In genomic region chr10:77237795-77238580, GRCm38 (mm10) we compare ENCODE assay signal across 13 mouse cellular contexts. TPM values are rescaled to one million over a fixed set of nuclear protein-coding genes. Genes with fewer than 3 reads are reported as not detected.
DNase-seq lines count a peak whose midpoint lies in the region; ATAC-seq and TF ChIP-seq lines count a peak whose summit lies in the region.
"Had no signal": no experiment of that assay in that cellular context is flagged by ENCODE, and none has a peak within 500 bp of the region (broad histone marks: within the 10 kb centered on the region; RNA-seq: fewer than 3 reads in every experiment).

No protein-coding gene starts in this region.

- 71% methylated on average over 16 of the region's 16 CpGs for WGBS in forebrain, postnatal 0 days

- no peak overlapping the region for H3K9ac ChIP-seq in forebrain, postnatal 0 days

- H3K27ac ChIP-seq in forebrain, postnatal 0 days (ENCODE audit: low read depth, low read length) = no peak overlapping the region

- no peaks in the 10 kb centered on the region for H3K27me3 ChIP-seq in forebrain, postnatal 0 days (ENCODE audit: insufficient read depth, low read length)

- H3K9me3 ChIP-seq in forebrain, postnatal 0 days (ENCODE audit: low read length) = no peaks in the 10 kb centered on the region

- no peak overlapping the region for H3K4me2 ChIP-seq in forebrain, postnatal 0 days (ENCODE audit: low read depth)

- peak; percentile 29 to 45 for DNase-seq in left cerebral cortex, adult 18-20 months (ENCODE audit: low spot score in 2 of 2)
- no peak for DNase-seq in left cerebral cortex, postnatal 4 days
- DNase-seq in urinary bladder, adult 2 months (ENCODE audit: low spot score) = peak; percentile 35
- DNase-seq in urinary bladder, postnatal 10 days (ENCODE audit: low spot score) = no peak
- DNase-seq in gonadal fat pad, adult 2 months (ENCODE audit: low read depth) = peak; percentile 51
- DNase-seq in urinary bladder, postnatal 36 days (ENCODE audit: low spot score in 2 of 2) = peak; percentile 42 to 64
- no peak for DNase-seq in thymus, postnatal 14 days
- DNase-seq in forebrain, postnatal 0 days = no peak
- DNase-seq: heart, adult 11 months; heart, postnatal 4 days; kidney, adult 2 months; lung, postnatal 14 days; thymus, postnatal 25 days had no signal

- H3K4me1 ChIP-seq in forebrain, postnatal 0 days (ENCODE audit: insufficient read depth) = no peaks in the 10 kb centered on the region

- TF ChIP-seq CTCF in forebrain, postnatal 0 days (IDR thresholded peaks at IDR 0.05; ENCODE audit: low read depth) = no peak

- H3K36me3 ChIP-seq in forebrain, postnatal 0 days (ENCODE audit: insufficient read depth) = no peaks in the 10 kb centered on the region

- intact Hi-C loops in left cerebral cortex, postnatal 4 days (cut with DNase I) = no loop called here

- H3K4me3 ChIP-seq in forebrain, postnatal 0 days (ENCODE audit: low read depth, low read length) = no peak overlapping the region

- ATAC-seq in forebrain, postnatal 0 days = no peak

RNA-seq across cellular contexts. Expression of gene Pofut2, which starts 21.0 kb away (rescaled TPM):
- 10 to 100 TPM; 33.4 to 37.9 TPM for total RNA-seq in left cerebral cortex, adult 18-20 months (2021)
- total RNA-seq in left cerebral cortex, postnatal 4 days (2021) = 10 to 100 TPM; 27.7 to 31.9 TPM
- polyA plus RNA-seq in urinary bladder, adult 2 months (2012; rRNA removed) = 70.0 and 73.7 TPM in 2 replicates
- 54.1 and 55.7 TPM in 2 replicates for polyA plus RNA-seq in gonadal fat pad, adult 2 months (2012; rRNA removed)
- 36.5 and 39.0 TPM in 2 replicates for total RNA-seq in forebrain, postnatal 0 days (2014; rRNA removed)
- polyA plus RNA-seq in forebrain, postnatal 0 days (2015; fragmentation: Nextera tagmentation; extraction: Ambion mirVana) = 34.3 and 38.3 TPM in 2 replicates

Comparison
In these comparisons a context has a peak if more than half of its experiments do, and no peak if none do; other contexts are left out.
1. DNase-seq: peak in left cerebral cortex, adult 18-20 months (2 of 2), urinary bladder, adult 2 months (single experiment), gonadal fat pad, adult 2 months (single experiment) and urinary bladder, postnatal 36 days (2 of 2); none in left cerebral cortex, postnatal 4 days (single experiment), urinary bladder, postnatal 10 days (single experiment), thymus, postnatal 14 days (single experiment) and forebrain, postnatal 0 days (single experiment).